Mouse (Mus musculus) spleen, postnatal 36 days (tissue): ENCODE results near the gene Bak1.

Source experiments
- DNase-seq, 2 experiments: peaks; one replicate each; pipeline ENCODE4 v3.0.0; 2022; ENCODE audit warnings: low spot score in 2 of 2, mixed read lengths in 1 of 2

Bak1 gene

DNA sequence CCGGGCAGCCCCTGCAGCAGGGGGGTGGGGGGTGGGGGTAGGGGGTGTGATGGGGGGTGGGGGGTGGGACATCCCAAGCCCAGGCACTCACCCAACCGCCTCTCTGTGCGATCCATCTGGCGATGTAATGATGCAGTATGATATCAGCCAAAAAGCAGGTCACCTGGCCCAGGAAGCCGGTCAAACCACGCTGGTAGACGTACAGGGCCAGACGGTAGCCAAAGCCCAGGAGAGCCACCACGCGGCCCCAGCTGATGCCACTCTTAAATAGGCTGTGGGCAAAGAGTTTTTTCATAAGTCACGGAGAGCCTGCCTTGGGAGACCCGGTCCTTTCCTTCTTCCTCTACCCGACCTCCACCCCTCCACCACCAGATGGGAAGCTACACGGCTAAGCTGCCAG is 7.7 kb downstream of the Bak1 start:
- DNase-seq: no peak

DNA sequence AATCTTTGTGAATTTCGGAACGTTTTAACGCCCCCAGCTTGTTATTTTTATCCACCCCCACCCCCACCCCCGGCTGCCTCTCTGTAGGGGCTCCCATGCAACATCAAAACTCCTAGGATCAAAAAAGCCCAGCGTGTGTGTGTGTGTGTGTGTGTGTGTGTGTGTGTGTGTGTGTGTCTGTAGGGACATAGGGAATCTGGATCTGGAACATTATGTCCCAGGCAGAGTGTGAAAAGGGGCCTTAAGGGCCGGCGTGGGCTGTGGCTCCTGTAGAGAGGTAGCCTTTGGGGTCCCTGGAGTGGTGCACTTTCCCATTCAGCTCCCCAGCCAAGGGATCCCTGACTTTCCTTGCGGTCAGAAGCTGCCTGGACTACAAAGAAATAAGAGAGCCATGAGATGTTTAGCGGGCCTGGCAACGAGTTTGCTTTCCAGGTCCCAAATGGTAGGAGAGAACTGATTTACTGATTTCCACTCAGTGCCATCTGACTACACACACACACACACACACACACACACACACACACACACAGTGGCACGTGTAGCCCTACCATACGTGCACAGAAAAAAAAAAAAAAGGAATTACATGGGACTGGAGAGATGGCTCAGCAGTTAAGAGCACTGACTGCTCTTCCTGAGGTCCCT is 10.1 kb downstream of the Bak1 start:
- no peak for DNase-seq

DNA sequence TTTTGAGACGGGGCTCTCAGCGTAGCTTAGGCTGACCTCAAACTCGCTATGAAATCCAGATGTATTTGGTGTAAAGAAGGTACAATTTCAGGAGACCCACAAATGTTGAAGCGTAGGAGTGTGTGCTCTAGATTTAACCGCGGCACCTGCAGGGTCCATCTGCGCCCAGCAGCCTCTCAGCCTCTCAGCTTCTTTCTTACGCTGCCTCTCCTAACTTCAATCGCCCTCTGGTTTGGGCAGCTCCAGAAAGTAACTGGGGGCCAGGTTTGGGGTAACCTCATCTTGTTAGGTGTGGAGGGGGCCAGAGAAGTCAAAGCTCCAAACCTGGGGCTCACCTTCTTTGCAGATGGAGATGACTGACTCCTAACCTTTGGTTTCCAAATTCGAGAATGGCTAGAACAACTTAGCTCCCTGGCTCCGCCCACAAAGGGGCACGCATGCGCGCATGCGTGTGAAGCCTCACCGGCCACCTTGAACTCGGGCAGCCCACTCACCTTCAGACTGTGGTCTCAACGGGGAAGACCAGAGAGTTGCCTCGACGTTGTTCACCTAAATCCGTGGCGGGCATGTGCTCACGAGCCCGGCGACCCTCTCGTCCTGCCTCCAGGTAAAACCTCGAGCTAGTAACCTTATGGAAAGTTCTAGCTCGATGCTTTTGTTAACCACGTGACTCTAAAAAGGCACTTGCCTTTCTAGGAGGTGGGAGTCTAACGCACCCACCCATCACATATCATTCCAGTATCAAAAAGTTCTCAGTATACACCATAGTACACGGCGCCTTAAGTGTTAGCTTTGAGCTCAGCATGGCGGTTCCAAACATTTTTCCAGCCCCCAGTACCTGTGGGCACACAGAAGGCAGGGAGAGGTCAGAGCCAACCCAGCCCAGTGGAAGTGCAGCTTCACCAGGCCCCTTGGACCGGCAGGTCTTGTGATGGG is 11.0 kb downstream of the Bak1 start:
- DNase-seq: peak; percentile 82 to 87

DNA sequence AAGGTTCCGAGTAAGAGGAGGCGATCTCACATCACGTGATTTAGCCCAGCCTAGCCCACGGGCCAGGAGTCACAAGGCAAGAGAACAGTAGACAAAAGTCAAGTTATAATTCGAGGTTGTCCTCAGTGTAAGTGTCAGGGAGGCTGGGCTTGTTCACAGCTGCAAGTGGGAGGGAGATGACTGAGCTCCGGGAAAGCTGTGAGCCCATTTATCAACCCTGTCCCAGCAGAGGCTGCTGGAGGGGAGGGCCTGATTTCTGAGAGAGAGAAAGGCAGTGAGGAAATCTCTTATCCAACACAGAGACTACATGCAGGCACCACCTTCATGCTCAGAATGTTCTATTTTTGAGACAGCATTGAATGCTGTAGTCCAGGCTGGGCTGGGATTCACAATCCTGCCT is 15.9 kb downstream of the Bak1 start:
- no peak for DNase-seq

DNA sequence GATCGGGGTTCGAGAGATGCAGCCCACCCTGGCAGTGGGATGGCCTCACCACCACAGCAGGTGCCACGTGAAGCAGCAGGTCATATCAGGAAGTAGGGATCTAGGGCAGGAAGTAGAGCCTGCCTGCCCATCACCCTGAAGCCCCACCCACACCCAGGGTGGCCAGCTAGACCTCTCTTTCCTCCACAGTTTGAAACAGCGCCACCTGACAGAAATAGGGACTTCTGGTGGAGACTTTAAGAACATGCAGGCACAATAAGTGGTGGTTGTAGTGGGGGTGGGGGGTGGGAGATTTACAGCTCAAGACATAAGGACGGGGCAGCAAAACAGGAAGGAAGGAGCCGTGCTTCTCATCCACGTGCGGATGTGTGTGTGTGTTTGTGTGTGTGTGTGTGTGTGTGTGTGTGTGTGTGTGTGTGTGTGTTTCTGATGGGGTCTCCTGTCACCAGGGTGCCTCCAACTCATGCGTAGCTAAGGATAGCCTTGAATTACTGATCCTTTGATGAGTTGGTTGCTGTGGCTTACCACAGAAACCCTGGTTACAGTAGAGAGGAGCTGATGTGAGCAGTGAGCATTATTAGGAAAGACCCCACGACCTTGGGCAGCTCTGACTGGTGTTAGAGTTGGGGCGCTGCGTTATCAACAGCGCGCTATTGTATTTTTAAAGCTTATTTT is 16.7 kb downstream of the Bak1 start:
- peak; percentile 80 to 84 for DNase-seq

DNA sequence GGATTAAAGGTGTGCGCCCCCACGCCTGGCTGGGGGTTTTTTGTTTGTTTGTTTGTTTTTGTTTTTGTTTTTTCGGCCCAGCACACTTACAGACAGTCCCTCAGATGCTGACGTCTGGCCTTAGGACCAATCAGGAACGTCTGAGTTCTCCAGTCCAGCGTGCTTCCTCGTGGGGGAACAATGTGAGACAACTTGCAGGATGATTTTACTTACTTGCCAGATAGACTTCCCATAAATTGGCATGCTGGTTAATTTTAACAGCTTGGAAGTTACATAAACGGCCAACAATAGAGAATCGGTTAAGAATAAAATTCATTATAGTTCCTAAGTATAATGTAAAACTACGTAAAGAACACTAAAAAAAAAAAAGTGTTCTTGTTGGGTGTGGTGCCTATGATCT is 17.6 kb downstream of the Bak1 start:
- DNase-seq: no peak

DNA sequence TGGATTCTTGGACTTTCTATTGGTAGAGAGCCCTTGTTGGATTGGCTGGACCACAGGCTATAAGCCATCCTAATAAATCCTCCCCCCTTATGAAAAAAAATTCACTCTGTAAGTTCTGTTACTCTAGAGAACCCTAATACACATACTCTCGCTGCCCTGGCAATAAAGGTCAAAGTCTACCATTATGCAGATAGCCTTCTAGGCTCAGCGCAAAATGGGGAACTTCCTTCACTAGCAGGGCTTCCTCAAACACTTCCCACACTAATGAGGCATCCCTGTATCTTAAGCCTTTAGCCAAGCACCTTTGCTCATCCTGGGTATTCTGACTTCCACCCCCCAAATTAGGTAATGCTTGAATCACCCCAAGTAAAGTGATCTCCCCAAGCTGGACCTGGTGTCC is 20.5 kb downstream of the Bak1 start:
- DNase-seq: no peak

DNA sequence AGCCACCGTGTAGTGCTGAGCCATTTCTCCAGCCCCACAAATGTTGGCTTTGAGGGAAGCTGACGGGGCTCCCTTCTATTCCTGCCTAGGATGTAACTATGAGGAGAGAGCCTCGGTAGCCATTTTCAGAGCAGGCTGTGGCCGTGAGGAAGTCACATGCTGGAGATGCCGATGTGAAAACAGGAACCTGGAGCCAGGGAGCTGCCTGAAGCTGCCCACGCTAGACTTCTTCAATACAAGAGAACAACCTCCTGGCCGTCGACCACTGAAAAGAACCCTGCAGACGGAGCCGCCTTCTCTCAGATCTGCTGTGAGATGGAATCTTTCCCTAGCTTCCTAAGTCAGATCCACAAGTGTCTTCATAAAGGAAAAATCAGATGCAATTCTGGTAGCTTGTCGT is 23.2 kb downstream of the Bak1 start:
- DNase-seq: no peak

DNA sequence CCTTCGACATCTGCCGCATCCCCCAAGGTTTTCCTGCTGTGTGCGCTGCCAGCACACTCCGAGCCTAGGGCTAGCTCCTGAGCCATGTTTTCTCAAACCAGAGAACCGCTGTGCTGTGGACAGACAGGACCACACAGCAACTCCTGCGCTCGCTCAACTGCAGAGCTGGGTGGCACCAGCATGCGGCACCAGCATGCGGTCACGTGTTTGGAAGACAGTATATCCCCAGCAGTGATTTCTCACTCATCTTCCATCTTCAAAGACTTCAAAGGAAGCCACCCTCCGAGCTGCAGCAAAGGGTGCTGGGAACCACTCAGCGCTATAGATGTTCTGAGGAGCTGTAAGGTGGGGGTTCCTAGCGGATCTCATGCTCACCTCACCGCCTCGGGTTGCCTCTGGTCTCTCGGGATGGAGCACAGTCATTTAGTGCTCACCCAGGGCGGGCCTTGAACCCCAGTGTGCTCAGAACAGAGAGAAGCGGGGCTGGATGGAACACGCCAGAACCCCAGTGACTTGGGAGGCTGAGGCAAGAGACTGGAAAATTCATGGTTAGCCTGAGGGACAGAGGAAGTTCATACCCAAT is 23.8 kb downstream of the Bak1 start:
- DNase-seq: no peak

DNA sequence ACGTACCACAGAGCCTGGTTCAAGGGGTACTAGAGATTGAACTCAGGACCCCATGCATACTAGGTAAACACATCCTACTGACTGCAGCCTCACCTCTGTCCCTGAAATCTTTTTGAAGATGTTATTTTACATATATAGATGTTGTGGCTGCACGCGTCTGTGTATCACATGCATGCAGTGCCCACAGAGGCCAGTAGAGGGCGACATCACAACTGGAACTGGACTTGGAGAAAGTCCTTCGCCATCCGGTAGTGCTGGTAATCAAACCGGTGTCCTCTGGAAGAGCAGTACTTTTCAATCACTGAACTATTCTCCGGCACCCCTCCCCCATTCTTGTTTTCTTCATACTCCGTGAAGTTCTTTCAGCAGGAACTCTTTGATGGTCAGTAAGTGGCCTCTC is 24.4 kb downstream of the Bak1 start:
- peak in 1 of 2 experiments; percentile 56 for DNase-seq

DNA sequence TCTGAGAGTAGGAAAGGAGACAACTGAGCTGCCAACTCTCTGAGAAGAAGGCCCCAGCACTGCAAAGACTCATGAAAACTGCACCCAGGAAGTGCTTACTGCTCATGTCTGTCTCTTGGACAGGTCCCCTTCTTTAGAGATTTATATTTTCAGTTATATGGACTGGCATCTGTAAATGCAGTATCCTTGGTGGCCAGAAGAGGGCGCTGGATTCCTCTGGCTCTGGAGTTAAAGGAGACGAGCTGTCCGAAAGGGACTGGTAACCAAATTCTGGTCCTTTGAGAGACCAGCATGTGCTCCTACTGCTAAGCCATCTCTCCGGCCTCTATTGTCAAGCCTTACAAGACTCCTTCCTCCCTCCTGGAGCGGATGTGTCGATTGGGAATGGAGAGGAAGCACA is 26.9 kb downstream of the Bak1 start:
- DNase-seq: no peak

DNA sequence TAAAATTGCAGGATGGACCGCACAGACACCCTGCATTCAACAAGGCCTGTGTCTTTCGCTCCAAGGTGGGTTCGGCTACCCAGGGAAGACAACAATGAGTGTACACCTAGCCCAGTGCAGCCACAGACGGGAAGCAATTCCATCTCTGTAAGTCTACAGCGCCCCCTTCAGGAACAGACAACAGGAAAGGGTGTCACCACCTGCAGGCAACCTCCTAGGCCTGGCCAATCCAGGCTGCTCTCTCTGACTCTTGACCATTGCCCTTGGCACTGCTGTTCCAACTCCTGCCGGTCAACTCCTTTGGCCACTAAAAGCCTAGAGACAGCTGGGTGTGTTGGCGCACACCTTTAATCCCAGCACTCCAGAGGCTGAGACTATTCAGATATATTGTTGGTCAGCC is 27.7 kb downstream of the Bak1 start:
- DNase-seq: peak; percentile 47 to 62

DNA sequence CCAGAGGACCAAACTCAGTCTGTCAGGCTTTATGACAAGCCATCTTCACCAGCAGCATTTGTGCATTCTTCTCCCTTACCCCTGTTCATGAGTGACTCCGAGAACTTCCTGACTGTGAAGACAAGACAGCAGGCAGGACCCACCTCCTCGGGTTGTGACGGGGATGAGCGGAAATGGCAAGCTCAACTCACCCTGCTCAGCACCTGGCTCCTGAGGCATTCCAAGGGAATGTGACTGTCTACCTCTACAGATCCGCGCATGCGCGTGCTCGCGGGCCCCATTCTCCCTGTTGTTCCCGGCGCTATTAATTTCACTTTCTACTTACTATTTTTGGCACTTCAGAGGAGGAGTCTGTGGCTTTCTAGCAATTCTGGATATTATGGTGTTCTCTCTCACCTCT is 28.8 kb downstream of the Bak1 start:
- DNase-seq: no peak

DNA sequence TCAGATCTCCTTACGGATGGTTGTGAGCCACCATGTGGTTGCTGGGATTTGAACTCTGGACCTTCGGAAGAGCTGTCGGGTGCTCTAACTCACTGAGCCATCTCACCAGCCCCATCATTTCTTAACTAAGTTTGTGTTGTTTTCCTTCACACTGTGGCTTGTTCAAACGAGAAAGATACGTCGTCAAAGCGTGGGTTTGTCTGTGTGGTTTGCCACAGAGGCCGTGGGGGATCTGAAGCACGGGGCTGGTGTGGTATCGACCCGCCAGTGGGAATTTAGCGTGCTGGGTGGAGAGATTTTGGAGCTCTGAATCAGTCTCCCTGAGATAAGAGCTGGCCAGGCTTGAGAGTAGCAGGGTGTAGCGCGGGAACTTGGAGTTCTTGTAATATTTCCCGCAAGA is 30.5 kb downstream of the Bak1 start:
- DNase-seq: no peak

DNA sequence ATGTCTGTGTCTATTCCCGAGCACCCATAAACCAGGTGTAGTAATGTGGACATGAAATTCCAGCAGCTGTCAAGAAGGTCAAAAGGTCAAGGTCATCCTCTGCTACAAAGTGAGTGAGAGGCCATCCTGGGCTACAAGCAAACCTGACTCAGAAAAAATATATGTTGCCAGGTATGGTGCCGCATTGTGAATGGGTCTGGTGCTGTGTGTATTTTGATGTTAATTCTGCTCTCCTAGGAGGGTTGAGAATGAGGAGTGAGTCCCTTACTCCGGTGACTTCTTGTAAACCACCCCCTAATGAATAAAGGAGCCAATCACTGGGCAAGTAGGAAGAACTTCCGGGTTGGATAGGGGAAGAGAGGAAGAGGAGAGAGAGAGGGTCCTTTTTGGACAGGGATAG is 31.1 kb downstream of the Bak1 start:
- no peak for DNase-seq

DNA sequence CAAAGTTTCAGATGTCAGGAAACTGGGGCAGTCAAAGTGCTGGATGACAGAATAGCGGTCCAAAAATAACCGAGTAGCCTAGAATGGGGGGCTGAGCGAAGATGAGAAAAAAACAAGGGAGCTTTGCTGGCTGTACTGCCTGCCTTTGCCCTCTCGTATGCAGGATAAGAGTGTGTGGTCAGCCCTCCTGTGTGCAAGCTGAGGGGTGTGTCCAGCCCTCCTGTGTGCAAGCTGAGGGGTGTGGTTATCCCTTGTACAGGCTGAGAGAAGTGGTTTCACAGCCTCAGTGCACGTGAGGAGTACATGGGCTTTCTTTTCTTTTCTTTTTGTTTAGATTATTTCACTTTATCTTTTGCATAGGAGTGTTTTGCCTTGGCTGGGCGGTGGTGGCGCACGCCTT is 33.2 kb downstream of the Bak1 start:
- no peak for DNase-seq

DNA sequence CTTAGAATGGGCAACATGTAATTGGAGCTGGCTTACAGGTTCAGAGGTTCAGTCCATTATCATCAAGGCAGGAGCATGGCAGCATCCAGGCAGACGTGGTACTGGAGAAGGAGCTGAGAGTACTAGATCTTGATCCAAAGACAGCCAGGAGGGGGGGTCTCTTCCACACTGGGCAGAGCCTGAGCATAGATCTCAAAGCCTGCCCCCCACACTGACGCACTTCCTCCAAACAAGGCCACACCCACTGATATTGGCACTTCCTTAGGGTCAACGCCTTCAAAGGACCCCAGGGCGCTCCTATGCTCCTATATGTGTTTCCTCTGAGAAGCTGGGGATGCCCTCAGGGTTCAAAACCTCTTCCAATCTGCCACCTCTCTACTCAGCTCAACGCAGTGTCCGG is 33.8 kb downstream of the Bak1 start:
- no peak for DNase-seq

DNA sequence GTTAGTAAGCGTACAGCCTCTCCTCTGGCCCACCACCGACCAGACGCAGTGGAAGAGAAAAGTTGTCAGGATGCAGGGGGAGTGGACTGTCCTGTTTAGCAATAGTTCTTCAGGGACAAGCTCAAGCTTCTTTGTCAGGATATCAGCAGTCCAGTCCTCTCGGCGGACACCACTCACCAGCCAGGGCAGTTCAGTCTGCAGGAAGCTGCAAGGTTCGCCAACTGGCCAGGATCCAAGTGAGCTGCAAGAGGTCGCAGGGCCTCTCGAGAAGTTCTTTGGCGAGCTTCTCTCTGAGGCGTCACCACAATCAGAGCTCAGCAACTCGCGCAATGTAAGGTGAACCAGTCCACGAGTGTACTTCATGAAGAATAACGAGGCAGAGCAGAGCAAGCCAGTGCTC is 34.4 kb downstream of the Bak1 start:
- no peak for DNase-seq

DNA sequence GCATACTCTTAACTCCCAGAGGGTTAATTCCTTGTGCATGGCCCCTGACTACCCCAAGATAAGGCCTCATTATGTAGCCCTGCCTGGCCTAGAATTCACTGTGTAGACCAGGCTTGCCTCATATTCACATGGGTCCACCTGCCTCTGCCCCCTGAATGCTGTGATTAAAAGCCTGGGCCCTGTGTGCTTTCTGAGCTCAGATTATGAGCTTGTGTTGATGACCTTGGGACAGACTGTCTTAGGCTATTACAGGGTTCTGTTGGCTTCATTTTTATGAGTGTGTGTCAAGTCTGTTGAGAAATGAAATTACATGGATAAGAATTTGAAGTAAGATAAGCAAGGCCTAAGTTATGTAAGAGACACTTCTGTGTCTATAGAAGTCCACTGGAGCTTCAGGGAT is 38.3 kb downstream of the Bak1 start:
- DNase-seq: no peak

DNA sequence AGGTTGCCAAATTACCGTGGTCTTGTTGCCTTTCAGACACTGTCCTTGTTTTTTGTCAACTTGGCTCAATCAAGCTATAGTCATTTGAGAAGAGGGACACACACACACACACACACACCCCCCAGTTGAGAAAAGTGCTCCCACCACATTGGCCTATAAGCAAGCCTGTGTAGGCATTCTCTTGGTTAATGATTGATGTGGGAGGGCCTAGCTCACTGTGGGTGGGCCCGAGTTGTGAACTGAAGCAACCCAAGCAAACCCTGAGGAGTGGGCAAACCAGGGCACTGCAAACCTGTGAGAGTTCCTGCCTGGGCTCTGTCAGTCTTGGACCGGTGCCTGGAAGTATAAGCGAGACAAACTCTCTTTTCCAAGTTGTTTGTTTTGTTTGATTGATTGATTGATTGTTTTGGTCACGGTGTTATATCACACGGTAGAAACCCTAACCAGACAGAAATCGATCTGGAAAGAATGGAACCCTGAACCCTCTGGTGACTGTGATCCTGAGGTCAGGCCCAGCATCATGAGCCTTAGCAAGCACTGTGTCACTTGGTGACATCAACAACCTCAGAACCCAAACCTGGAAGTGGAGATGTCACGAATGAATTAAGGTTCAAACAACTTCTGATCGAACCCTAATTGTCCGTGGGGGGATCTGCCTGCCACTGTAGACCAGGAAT is 43.2 kb downstream of the Bak1 start:
- DNase-seq: no peak

DNA sequence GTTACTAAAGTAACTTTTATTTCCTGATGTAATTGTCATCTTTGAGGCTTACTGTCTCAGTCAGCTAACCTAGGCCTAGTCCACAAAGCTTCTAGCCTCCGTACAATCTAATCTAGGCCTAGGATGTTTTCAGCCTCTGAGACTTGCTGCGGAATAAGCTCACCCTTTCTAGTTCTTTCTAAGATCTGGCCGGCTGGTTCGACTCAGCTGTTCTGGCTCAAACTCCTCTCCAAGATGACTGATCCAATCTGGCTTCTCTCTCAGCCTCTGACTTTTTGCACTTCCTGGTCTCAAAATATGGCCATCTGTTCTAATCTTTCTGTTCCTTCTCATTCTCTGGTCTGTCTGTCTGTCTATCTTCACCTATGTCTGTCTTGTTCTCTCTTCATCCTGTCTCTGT is 45.4 kb downstream of the Bak1 start:
- DNase-seq: no peak

DNA sequence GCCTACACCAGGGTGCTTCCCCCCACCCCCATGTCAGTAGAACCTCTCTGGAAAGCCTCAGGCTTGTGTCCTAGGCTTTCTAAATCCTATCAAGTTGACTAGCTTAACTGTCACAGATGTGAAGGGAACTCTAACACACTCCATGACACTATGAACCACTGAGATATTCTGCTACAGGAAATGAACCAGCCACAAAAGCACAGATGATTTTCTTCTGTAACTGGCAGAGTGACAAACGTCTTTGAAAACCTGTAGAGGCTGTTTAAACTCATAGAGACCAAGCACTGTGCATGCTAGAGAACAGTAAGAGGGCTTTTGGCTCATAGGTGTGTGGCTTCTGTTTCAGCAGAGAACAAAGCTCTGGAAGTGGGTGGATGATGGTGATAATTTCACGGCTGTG is 47.8 kb downstream of the Bak1 start:
- peak; percentile 40 to 43 for DNase-seq
